In genomic region chr10:40674151-40674550, GRCm38 (mm10) we compare ENCODE assay signal across 9 mouse cellular contexts. TPM values are rescaled to one million over a fixed set of nuclear protein-coding genes. Genes with fewer than 3 reads are reported as not detected.
A peak's percentile ranks its signal among the peaks of the same experiment; 100 is the strongest.
DNase-seq lines count a peak whose midpoint lies in the region; ATAC-seq and TF ChIP-seq lines count a peak whose summit lies in the region.
"Had no signal": no experiment of that assay in that cellular context is flagged by ENCODE, and none has a peak within 500 bp of the region (broad histone marks: within the 10 kb centered on the region; RNA-seq: fewer than 3 reads in every experiment).

No protein-coding gene starts in this region.

- no peaks in the 10 kb centered on the region for H3K9me3 ChIP-seq in lung, embryonic 16.5 days (ENCODE audit: control insufficient read depth, low read length)
- no peaks in the 10 kb centered on the region for H3K9me3 ChIP-seq in intestine, postnatal 0 days (ENCODE audit: control insufficient read depth)

- no peak overlapping the region for H3K27ac ChIP-seq in lung, embryonic 16.5 days (ENCODE audit: low read length)
- no peak overlapping the region for H3K27ac ChIP-seq in intestine, postnatal 0 days (ENCODE audit: low read depth, low read length)

- no peaks in the 10 kb centered on the region; the same call in 1 of the 2 replicates for H3K4me1 ChIP-seq in lung, embryonic 16.5 days (replicated peaks; ENCODE audit: control insufficient read depth, insufficient read depth, low read length)
- no peaks in the 10 kb centered on the region for H3K4me1 ChIP-seq in intestine, postnatal 0 days (replicated peaks; ENCODE audit: control insufficient read depth, insufficient read depth, low read length)

- intact Hi-C loops in left cerebral cortex, postnatal 25 days (cut with DNase I), result no loop called here

- H3K27me3 ChIP-seq in lung, embryonic 16.5 days (ENCODE audit: control insufficient read depth, insufficient read depth, low read depth, low read length), result no peaks in the 10 kb centered on the region
- H3K27me3 ChIP-seq in intestine, postnatal 0 days (replicated peaks; ENCODE audit: control insufficient read depth, insufficient read depth, low read length), result no peaks in the 10 kb centered on the region

- no peaks in the 10 kb centered on the region for H3K36me3 ChIP-seq in lung, embryonic 16.5 days (ENCODE audit: control insufficient read depth, insufficient read depth, low read length)
- no peaks in the 10 kb centered on the region for H3K36me3 ChIP-seq in intestine, postnatal 0 days (ENCODE audit: control insufficient read depth, insufficient read depth)

- H3K9ac ChIP-seq in lung, embryonic 16.5 days (ENCODE audit: low read length), result peak overlapping the region; percentile 40; the same call in 1 of the 2 replicates
- 0 out of 2 replicates have a peak overlapping the region, but pooled peaks have one; percentile 11 for H3K9ac ChIP-seq in intestine, postnatal 0 days (ENCODE audit: low read depth, low read length)

- H3K4me3 ChIP-seq in lung, embryonic 16.5 days (ENCODE audit: low read length), result peak overlapping the region; percentile 36
- no peak overlapping the region for H3K4me3 ChIP-seq in intestine, postnatal 0 days (ENCODE audit: low read depth, low read length)

- peak overlapping the region; percentile 56 for H3K4me2 ChIP-seq in lung, embryonic 16.5 days (ENCODE audit: low read depth, low read length)
- H3K4me2 ChIP-seq in intestine, postnatal 0 days (replicated peaks; ENCODE audit: low read depth), result peak overlapping the region; percentile 46

- ATAC-seq in CD4-positive, CD25-positive, alpha-beta regulatory T cell, adult 4 months, result no peak
- peak; percentile 66 for ATAC-seq in lung, embryonic 16.5 days (ENCODE audit: low read depth)
- ATAC-seq in intestine, postnatal 0 days, result no peak

- WGBS in lung, embryonic 16.5 days, result 5% methylated on average over 13 of the region's 13 CpGs
- 9% methylated on average over 13 of the region's 13 CpGs for WGBS in intestine, postnatal 0 days

- no peak for TF ChIP-seq CTCF in intestine, postnatal 0 days (IDR thresholded peaks at IDR 0.05; ENCODE audit: low read depth)

- DNase-seq in CD4-positive, CD25-positive, alpha-beta regulatory T cell, adult 2 months (ENCODE audit: low read depth, low spot score), result peak; percentile 22
- DNase-seq in lung, postnatal 25 days (ENCODE audit: low spot score), result no peak
- DNase-seq in retina, postnatal 1 day, result peak; percentile 41
- DNase-seq in frontal cortex, postnatal 14 days (ENCODE audit: low spot score in 2 of 2), result no peak
- DNase-seq in left cerebral cortex, postnatal 25 days (ENCODE audit: low spot score in 2 of 2), result no peak
- DNase-seq: gastrocnemius, postnatal 36 days had no signal

RNA-seq across cellular contexts. Expression of gene Mettl24, which starts 8.9 kb away (rescaled TPM):
- under 1 TPM in 1 of 2 experiments, not detected in 1; 0.22 TPM for polyA plus RNA-seq in CD4-positive, CD25-positive, alpha-beta regulatory T cell, adult 4 months (2017; shearing (Covaris generic))
- 3.2 and 3.7 TPM in 2 replicates for polyA plus RNA-seq in lung, embryonic 16.5 days (2015; fragmentation: Nextera tagmentation; extraction: Ambion mirVana)
- 1.7 and 1.9 TPM in 2 replicates for polyA plus RNA-seq in intestine, postnatal 0 days (2015; fragmentation: Nextera tagmentation; extraction: Ambion mirVana)
- total RNA-seq in left cerebral cortex, postnatal 25 days (2021), result 1 to 10 TPM; 2.1 to 2.2 TPM

RNA-seq across cellular contexts. Expression of gene Ddo, which starts 44.3 kb away (rescaled TPM):
- polyA plus RNA-seq in CD4-positive, CD25-positive, alpha-beta regulatory T cell, adult 4 months (2017; shearing (Covaris generic)), result under 1 TPM in 1 of 2 experiments, not detected in 1; 0.13 TPM
- polyA plus RNA-seq in lung, embryonic 16.5 days (2015; fragmentation: Nextera tagmentation; extraction: Ambion mirVana), result 3.2 and 4.6 TPM in 2 replicates
- 0.76 and 0.84 TPM in 2 replicates for polyA plus RNA-seq in intestine, postnatal 0 days (2015; fragmentation: Nextera tagmentation; extraction: Ambion mirVana)
- 1 to 10 TPM; 9.0 to 9.6 TPM for total RNA-seq in left cerebral cortex, postnatal 25 days (2021)

Comparison
In these comparisons a context has a peak if more than half of its experiments do, and no peak if none do; other contexts are left out.
1. DNase-seq: peak in CD4-positive, CD25-positive, alpha-beta regulatory T cell, adult 2 months (single experiment) and retina, postnatal 1 day (single experiment); none in lung, postnatal 25 days (single experiment), frontal cortex, postnatal 14 days (0 of 2) and left cerebral cortex, postnatal 25 days (0 of 2).